Mouse (Mus musculus): Measurements from ENCODE around the gene Cd244a. TPM values are rescaled to one million over a fixed set of nuclear protein-coding genes. Genes with fewer than 3 reads are reported as not detected.

The Cd244a gene
- polyA plus RNA-seq, 1 experiment from 2014 or later = 1.4 TPM

- 55% methylated on average over 5 of the region's 5 CpGs for WGBS
- Histone ChIP-seq H3K27me3 (ENCODE audit: control insufficient read depth, insufficient read depth, low read length) (no peaks in the 10 kb centered on the region), H3K4me2 (ENCODE audit: low read depth, low read length) (no peak overlapping the region), H3K36me3 (ENCODE audit: control insufficient read depth, insufficient read depth, low read length) (no peaks in the 10 kb centered on the region), H3K4me1 (ENCODE audit: control insufficient read depth, insufficient read depth, low read length) (no peaks in the 10 kb centered on the region), H3K9me3 (replicated peaks; ENCODE audit: control insufficient read depth, low read length) (no peaks in the 10 kb centered on the region), H3K27ac (ENCODE audit: low read length) (no peak overlapping the region), H3K9ac (ENCODE audit: low read length) (no peak overlapping the region), H3K4me3 (replicated peaks; ENCODE audit: low read length) (no peak overlapping the region)
- ATAC-seq (ENCODE audit: insufficient read depth, low FRiP score) = no peak
Observed at GRCm38 (mm10) chr1:171658561-171658991, 99.6 kb downstream of the Cd244a start.

Small RNAs within 50 kb of the gene (microRNA-seq; reads per million reads assigned to microRNA genes)
- not detected for gene Mir7683

Other genes starting within 250 kb of the Cd244a start
- 48.0 and 54.7 TPM in 2 replicates for gene Dedd, start 230.0 kb upstream of the Cd244a start, polyA plus RNA-seq (2015; fragmentation: Nextera tagmentation; extraction: Ambion mirVana)
- 49.6 and 51.3 TPM in 2 replicates for gene Nit1, start 213.5 kb upstream of the Cd244a start, polyA plus RNA-seq (2015; fragmentation: Nextera tagmentation; extraction: Ambion mirVana)
- gene Pfdn2, start 213.5 kb upstream of the Cd244a start, polyA plus RNA-seq (2015; fragmentation: Nextera tagmentation; extraction: Ambion mirVana) = 81.2 and 109 TPM in 2 replicates
- 0.76 and 1.3 TPM in 2 replicates for gene Klhdc9, start 198.4 kb upstream of the Cd244a start, polyA plus RNA-seq (2015; fragmentation: Nextera tagmentation; extraction: Ambion mirVana)
- gene Nectin4, start 189.1 kb upstream of the Cd244a start, polyA plus RNA-seq (2015; fragmentation: Nextera tagmentation; extraction: Ambion mirVana) = 42.8 and 62.7 TPM in 2 replicates
- 2.9 and 3.8 TPM in 2 replicates for gene Arhgap30, start 170.2 kb upstream of the Cd244a start, polyA plus RNA-seq (2015; fragmentation: Nextera tagmentation; extraction: Ambion mirVana)
- gene Usf1, start 147.9 kb upstream of the Cd244a start, polyA plus RNA-seq (2015; fragmentation: Nextera tagmentation; extraction: Ambion mirVana) = 63.4 and 64.7 TPM in 2 replicates
- 7.6 and 8.3 TPM in 2 replicates for gene Tstd1, start 140.3 kb upstream of the Cd244a start, polyA plus RNA-seq (2015; fragmentation: Nextera tagmentation; extraction: Ambion mirVana)
- 137 and 162 TPM in 2 replicates for gene F11r, start 121.7 kb upstream of the Cd244a start, polyA plus RNA-seq (2015; fragmentation: Nextera tagmentation; extraction: Ambion mirVana)
- 15.7 and 16.3 TPM in 2 replicates for gene Alyref2, start 55.7 kb upstream of the Cd244a start, polyA plus RNA-seq (2015; fragmentation: Nextera tagmentation; extraction: Ambion mirVana)
- not detected in 2 replicates for gene Itln1, start 23.9 kb upstream of the Cd244a start, polyA plus RNA-seq (2015; fragmentation: Nextera tagmentation; extraction: Ambion mirVana)
- gene Ly9, start 48.2 kb downstream of the Cd244a start, polyA plus RNA-seq (2015; fragmentation: Nextera tagmentation; extraction: Ambion mirVana) = 0.62 and 0.84 TPM in 2 replicates
- 0.14 and 0.24 TPM in 2 replicates for gene Slamf7, start 93.8 kb downstream of the Cd244a start, polyA plus RNA-seq (2015; fragmentation: Nextera tagmentation; extraction: Ambion mirVana)
- gene Cd48, start 122.8 kb downstream of the Cd244a start, polyA plus RNA-seq (2015; fragmentation: Nextera tagmentation; extraction: Ambion mirVana) = 5.1 and 5.3 TPM in 2 replicates
- 0.21 TPM in 1 of 2 replicates, not detected in the other for gene Slamf1, start 207.9 kb downstream of the Cd244a start, polyA plus RNA-seq (2015; fragmentation: Nextera tagmentation; extraction: Ambion mirVana)